Mouse (Mus musculus) liver, embryonic 11.5 days (tissue): Measurements from ENCODE around the gene Map1s. TPM values are rescaled to one million over a fixed set of nuclear protein-coding genes. Genes with fewer than 3 reads are reported as not detected.
A peak's percentile ranks its signal among the peaks of the same experiment; 100 is the strongest.
"Not testable (repeated sequence)": the region's sequence is repeated elsewhere in the genome, so short reads cannot be mapped to it uniquely, and the experiment has no call there.

Experiments
- ATAC-seq: fragments of 200-750 bp; cut with Nextera tagmentation; replicated peaks from 2 replicates; pipeline ENCODE4 v1.8.0; 2017; ENCODE audit warnings: moderate number of reproducible peaks, mild to moderate bottlenecking, moderate TSS enrichment, moderate library complexity; ENCODE audit not compliant: low FRiP score
- DNase-seq: peaks from one replicate; pipeline ENCODE4 v3.0.0-alpha.2; 2017; ENCODE audit warnings: low spot score
- H3K27ac ChIP-seq: fragments of 300-500 bp; sonication (generic); 2 replicates; pipeline ENCODE4 v1.5.1; 2014; ENCODE audit warnings: mild to moderate bottlenecking, low read depth, low read length, control low read depth
- H3K27me3 ChIP-seq: fragments of 300-500 bp; sonication (generic); replicated peaks from 2 replicates; pipeline ENCODE4 v1.6.1; 2014; ENCODE audit warnings: low read length, mixed read lengths; ENCODE audit not compliant: control insufficient read depth, insufficient read depth
- H3K36me3 ChIP-seq: fragments of 300-500 bp; sonication (generic); 2 replicates; pipeline ENCODE4 v1.6.1; 2014; ENCODE audit warnings: mild to moderate bottlenecking, low read length, moderate library complexity, mixed read lengths; ENCODE audit not compliant: control insufficient read depth, insufficient read depth
- H3K4me1 ChIP-seq: fragments of 300-500 bp; sonication (generic); replicated peaks from 2 replicates; pipeline ENCODE4 v1.6.1; 2014; ENCODE audit warnings: low read length, mixed read lengths; ENCODE audit not compliant: control insufficient read depth, insufficient read depth
- H3K4me2 ChIP-seq: fragments of 300-500 bp; sonication (generic); 2 replicates; pipeline ENCODE4 v1.6.1; 2014; ENCODE audit warnings: mild to moderate bottlenecking, control low read depth, moderate library complexity
- H3K4me3 ChIP-seq: fragments of 300-500 bp; sonication (generic); 2 replicates; pipeline ENCODE4 v1.5.1; 2014; ENCODE audit warnings: low read depth, low read length, control low read depth
- H3K9ac ChIP-seq: fragments of 300-500 bp; sonication (generic); 2 replicates; pipeline ENCODE4 v1.6.1; 2014; ENCODE audit warnings: low read depth, low read length, control low read depth
- H3K9me3 ChIP-seq: fragments of 300-500 bp; sonication (generic); 2 replicates; pipeline ENCODE4 v1.6.1; 2016; ENCODE audit warnings: low read length, inconsistent platforms, mixed read lengths; ENCODE audit not compliant: control insufficient read depth
- WGBS: fragments of 180-500 bp; shearing (Covaris S2); extraction: QIAGEN DNeasy Blood & Tissue Kit; methylation state at CpG from one replicate; pipeline ENCODE4 v1.1.7; 2014; 5-methylcytosine and 5-hydroxymethylcytosine counted together
- polyA plus RNA-seq: library from polyadenylated mRNA; unstranded; fragments of >200 nt; fragmentation: Nextera tagmentation; extraction: Ambion mirVana; gene quantifications from 2 replicates; pipeline ENCODE4 v1.2.1, GENCODE M21; 2014

Map1s gene
- polyA plus RNA-seq, 1 experiment from 2014 or later = 49.0 TPM

- H3K27ac ChIP-seq = peak overlapping the region; percentile 91
- DNase-seq = no peak
- peak overlapping the region; percentile 86 for H3K4me3 ChIP-seq
- WGBS = 91% methylated on average over 8 of the region's 8 CpGs
- peaks cover 20% of the 10 kb centered on the region for H3K4me1 ChIP-seq
- ATAC-seq = no peak
- peaks cover 18% of the 10 kb centered on the region for H3K36me3 ChIP-seq
- 0 out of 2 replicates have a peak overlapping the region, but pooled peaks have one; percentile 28 for H3K9ac ChIP-seq
- H3K4me2 ChIP-seq = peak overlapping the region; percentile 98
- H3K9me3 ChIP-seq = no peaks in the 10 kb centered on the region
- H3K27me3 ChIP-seq = peaks cover 36% of the 10 kb centered on the region
Measured at GRCm38 (mm10) chr8:70894771-70895545, 10.8 kb upstream of the Map1s start.

- not testable (repeated sequence) for DNase-seq, ATAC-seq
- WGBS = 80% methylated on average over 23 of the region's 24 CpGs
Measured at GRCm38 (mm10) chr8:70895571-70896259, 10.0 kb upstream of the Map1s start.

GRCm38 (mm10) chr8:70896316-70897020, 9.3 kb upstream of the Map1s start:
- peaks cover 21% of the 10 kb centered on the region for H3K27me3 ChIP-seq
- H3K27ac ChIP-seq = peak overlapping the region; percentile 91
- H3K4me3 ChIP-seq = peak overlapping the region; percentile 86
- 1% methylated on average over 25 of the region's 25 CpGs for WGBS
- DNase-seq (no peak), ATAC-seq (no peak)
- peaks cover 18% of the 10 kb centered on the region for H3K36me3 ChIP-seq
- H3K4me1 ChIP-seq = peaks cover 18% of the 10 kb centered on the region
- H3K9ac ChIP-seq = peak overlapping the region; percentile 98
- H3K4me2 ChIP-seq = peak overlapping the region; percentile 98
- H3K9me3 ChIP-seq = no peaks in the 10 kb centered on the region

More at GRCm38 (mm10) chr8:70895571-70896259, 10.0 kb upstream of the Map1s start:
- Histone ChIP-seq H3K9ac (peak overlapping the region; percentile 98), H3K27me3 (peaks cover 29% of the 10 kb centered on the region), H3K27ac (peak overlapping the region; percentile 91), H3K4me1 (peaks cover 20% of the 10 kb centered on the region), H3K4me2 (peak overlapping the region; percentile 98), H3K36me3 (peaks cover 18% of the 10 kb centered on the region), H3K4me3 (peak overlapping the region; percentile 86)
- H3K9me3 ChIP-seq = not testable (repeated sequence)

- peak; percentile 92 for DNase-seq
- Histone ChIP-seq H3K36me3 (peaks cover 18% of the 10 kb centered on the region), H3K9ac (peak within 1 kb of the TSS; percentile 98), H3K4me1 (peaks cover 13% of the 10 kb centered on the region), H3K9me3 (no peaks in the 10 kb centered on the region), H3K27me3 (peaks cover 14% of the 10 kb centered on the region), H3K27ac (peak within 1 kb of the TSS; percentile 91), H3K4me3 (peak within 1 kb of the TSS; percentile 86), H3K4me2 (peak within 1 kb of the TSS; percentile 98)
- under 1% methylated on average over 60 of the region's 60 CpGs for WGBS
- ATAC-seq = peak; percentile 94
Measured at GRCm38 (mm10) chr8:70897021-70897680, 8.6 kb upstream of the Map1s start, which contains the start of gene Rpl18a. Gene Rpl18a, minus strand, starts transcription at chr8:70897412.

- H3K27me3 ChIP-seq = peaks cover 7% of the 10 kb centered on the region
- peak overlapping the region; percentile 58 for H3K4me2 ChIP-seq
- H3K36me3 ChIP-seq = peaks cover 18% of the 10 kb centered on the region
- ATAC-seq (peak; percentile 44), DNase-seq (peak; percentile 79)
- H3K9me3 ChIP-seq = no peaks in the 10 kb centered on the region
- peak overlapping the region; percentile 86 for H3K4me3 ChIP-seq
- peak overlapping the region; percentile 45 for H3K27ac ChIP-seq
- H3K4me1 ChIP-seq = peaks cover 10% of the 10 kb centered on the region
- H3K9ac ChIP-seq = peak overlapping the region; percentile 80
- WGBS = under 1% methylated on average over 20 of the region's 20 CpGs
Measured at GRCm38 (mm10) chr8:70897681-70898413, 7.9 kb upstream of the Map1s start.

GRCm38 (mm10) chr8:70898661-70899198, 7.0 kb upstream of the Map1s start:
- H3K9ac ChIP-seq = peak overlapping the region; percentile 80
- H3K4me3 ChIP-seq = no peak overlapping the region
- H3K27ac ChIP-seq = no peak overlapping the region

GRCm38 (mm10) chr8:70899226-70899625, 6.5 kb upstream of the Map1s start:
- H3K4me1 ChIP-seq = peaks cover 6% of the 10 kb centered on the region
- no peak for ATAC-seq
- H3K4me3 ChIP-seq = no peak overlapping the region
- no peaks in the 10 kb centered on the region for H3K27me3 ChIP-seq
- H3K36me3 ChIP-seq = peaks cover 15% of the 10 kb centered on the region
- H3K4me2 ChIP-seq = no peak overlapping the region
- 83% methylated on average over 2 of the region's 2 CpGs for WGBS
- H3K9ac ChIP-seq = no peak overlapping the region; the same call in 1 of the 2 replicates
- DNase-seq = no peak
- no peak overlapping the region for H3K27ac ChIP-seq
- H3K9me3 ChIP-seq = no peaks in the 10 kb centered on the region

More at GRCm38 (mm10) chr8:70898661-70899198, 7.0 kb upstream of the Map1s start:
- Histone ChIP-seq H3K4me2 (peak overlapping the region; percentile 58), H3K36me3 (peaks cover 18% of the 10 kb centered on the region), H3K4me1 (peaks cover 6% of the 10 kb centered on the region), H3K27me3 (no peaks in the 10 kb centered on the region), H3K9me3 (no peaks in the 10 kb centered on the region)
- DNase-seq = no peak
- 46% methylated on average over 2 of the region's 2 CpGs for WGBS
- ATAC-seq = no peak
